Mouse (Mus musculus): ENCODE measurements around the gene Hspbap1.

The Hspbap1 gene

GRCm38 (mm10) chr16:35802163-35802562 is 32.0 kb downstream of the Hspbap1 start:
- DNase-seq (ENCODE audit: low spot score): no peak

GRCm38 (mm10) chr16:35803723-35804122 is 33.5 kb downstream of the Hspbap1 start:
- no peak for DNase-seq (ENCODE audit: low spot score)

- no peak for DNase-seq (ENCODE audit: low spot score)
These were observed 36.9 kb downstream of the Hspbap1 start for GRCm38 (mm10) chr16:35806973-35807662.

GRCm38 (mm10) chr16:35807663-35807992 is 37.5 kb downstream of the Hspbap1 start:
- no peak for DNase-seq (ENCODE audit: low spot score)

GRCm38 (mm10) chr16:35808838-35809237 is 38.7 kb downstream of the Hspbap1 start:
- no peak for DNase-seq (ENCODE audit: low spot score)

- no peak for DNase-seq (ENCODE audit: low spot score)
These were observed 42.9 kb downstream of the Hspbap1 start for GRCm38 (mm10) chr16:35813119-35813518.

GRCm38 (mm10) chr16:35817255-35818089 is 47.3 kb downstream of the Hspbap1 start:
- peak; percentile 26 for DNase-seq (ENCODE audit: low spot score)

- no peak for DNase-seq (ENCODE audit: low spot score)
These were observed 59.8 kb downstream of the Hspbap1 start for GRCm38 (mm10) chr16:35829999-35830398.

GRCm38 (mm10) chr16:35832926-35833325 is 62.8 kb downstream of the Hspbap1 start:
- no peak for DNase-seq (ENCODE audit: low spot score)

- DNase-seq (ENCODE audit: low spot score): no peak
These were observed 64.5 kb downstream of the Hspbap1 start for GRCm38 (mm10) chr16:35834653-35835052.

GRCm38 (mm10) chr16:35839680-35840079 is 69.5 kb downstream of the Hspbap1 start:
- no peak for DNase-seq (ENCODE audit: low spot score)

- no peak for DNase-seq (ENCODE audit: low spot score)
These were observed 77.0 kb downstream of the Hspbap1 start for GRCm38 (mm10) chr16:35847138-35847537.

- no peak for DNase-seq (ENCODE audit: low spot score)
These were observed 85.7 kb downstream of the Hspbap1 start for GRCm38 (mm10) chr16:35855846-35856245.

GRCm38 (mm10) chr16:35856766-35857165 is 86.6 kb downstream of the Hspbap1 start:
- no peak for DNase-seq (ENCODE audit: low spot score)

- no peak for DNase-seq (ENCODE audit: low spot score)
These were observed 90.1 kb downstream of the Hspbap1 start for GRCm38 (mm10) chr16:35860236-35860635.

GRCm38 (mm10) chr16:35862057-35862456 is 91.9 kb downstream of the Hspbap1 start:
- DNase-seq (ENCODE audit: low spot score): no peak

- DNase-seq (ENCODE audit: low spot score): no peak
These were observed 97.6 kb downstream of the Hspbap1 start for GRCm38 (mm10) chr16:35867726-35868125.

GRCm38 (mm10) chr16:35869126-35869525 is 99.0 kb downstream of the Hspbap1 start:
- no peak for DNase-seq (ENCODE audit: low spot score)

- no peak for DNase-seq (ENCODE audit: low spot score)
These were observed 99.5 kb downstream of the Hspbap1 start for GRCm38 (mm10) chr16:35869656-35870055.

GRCm38 (mm10) chr16:35870581-35871047 is 100.4 kb downstream of the Hspbap1 start:
- no peak for DNase-seq (ENCODE audit: low spot score)

- DNase-seq (ENCODE audit: low spot score): no peak
These were observed 101.1 kb downstream of the Hspbap1 start, which contains the start of gene Parp14 for GRCm38 (mm10) chr16:35871048-35871851. Gene Parp14 (minus strand): TSS chr16:35871544.

- DNase-seq (ENCODE audit: low spot score): no peak
These were observed 101.7 kb downstream of the Hspbap1 start for GRCm38 (mm10) chr16:35871898-35872297.
